Mouse (Mus musculus): ENCODE results near the gene Stk35. TPM values are rescaled to one million over a fixed set of nuclear protein-coding genes. Genes with fewer than 3 reads are reported as not detected.
"Not testable (repeated sequence)": the region's sequence is repeated elsewhere in the genome, so short reads cannot be mapped to it uniquely, and the experiment has no call there.

The Stk35 gene
- total and polyA plus RNA-seq, 2 experiments from 2014 or later, result 4.4 to 14.8 TPM

GRCm38 (mm10) chr2:129832993-129833392 is 32.7 kb downstream of the Stk35 start:
- Histone ChIP-seq H3K27ac (ENCODE audit: low read depth, low read length) (no peak overlapping the region), H3K4me2 (ENCODE audit: low read depth) (no peak overlapping the region), H3K4me3 (ENCODE audit: low read depth, low read length) (no peak overlapping the region), H3K27me3 (ENCODE audit: insufficient read depth, low read length) (no peaks in the 10 kb centered on the region), H3K36me3 (ENCODE audit: insufficient read depth) (peaks cover 31% of the 10 kb centered on the region), H3K9me3 (ENCODE audit: low read length) (no peaks in the 10 kb centered on the region), H3K4me1 (ENCODE audit: insufficient read depth) (no peaks in the 10 kb centered on the region), H3K9ac (no peak overlapping the region)
- WGBS, result 90% methylated on average over 4 of the region's 4 CpGs
- no peak for DNase-seq
- ATAC-seq, result no peak
- TF ChIP-seq CTCF (IDR thresholded peaks at IDR 0.05; ENCODE audit: low read depth), result no peak

GRCm38 (mm10) chr2:129834221-129834620 is 33.9 kb downstream of the Stk35 start:
- peaks cover 19% of the 10 kb centered on the region for H3K36me3 ChIP-seq (ENCODE audit: insufficient read depth)
- no peaks in the 10 kb centered on the region for H3K4me1 ChIP-seq (ENCODE audit: insufficient read depth)
- no peak overlapping the region for H3K9ac ChIP-seq
- no peak overlapping the region for H3K27ac ChIP-seq (ENCODE audit: low read depth, low read length)
- no peak for DNase-seq
- 92% methylated on average over 1 of the region's 1 CpGs for WGBS
- H3K4me3 ChIP-seq (ENCODE audit: low read depth, low read length), result no peak overlapping the region
- H3K4me2 ChIP-seq (ENCODE audit: low read depth), result no peak overlapping the region
- no peaks in the 10 kb centered on the region for H3K27me3 ChIP-seq (ENCODE audit: insufficient read depth, low read length)
- no peaks in the 10 kb centered on the region for H3K9me3 ChIP-seq (ENCODE audit: low read length)
- no peak for ATAC-seq
- TF ChIP-seq CTCF (IDR thresholded peaks at IDR 0.05; ENCODE audit: low read depth), result no peak

GRCm38 (mm10) chr2:129834881-129835280 is 34.6 kb downstream of the Stk35 start:
- ATAC-seq, result no peak
- 81% methylated on average over 6 of the region's 6 CpGs for WGBS
- H3K9ac ChIP-seq, result no peak overlapping the region

GRCm38 (mm10) chr2:129836921-129837320 is 36.6 kb downstream of the Stk35 start:
- no peak overlapping the region for H3K4me2 ChIP-seq (ENCODE audit: low read depth)
- no peak overlapping the region for H3K27ac ChIP-seq (ENCODE audit: low read depth, low read length)
- no peaks in the 10 kb centered on the region for H3K36me3 ChIP-seq (ENCODE audit: insufficient read depth)
- H3K9ac ChIP-seq, result no peak overlapping the region
- no peak overlapping the region for H3K4me3 ChIP-seq (ENCODE audit: low read depth, low read length)
- 21% methylated on average over 1 of the region's 1 CpGs for WGBS
- TF ChIP-seq CTCF (IDR thresholded peaks at IDR 0.05; ENCODE audit: low read depth), result no peak
- H3K4me1 ChIP-seq (ENCODE audit: insufficient read depth), result no peaks in the 10 kb centered on the region
- H3K27me3 ChIP-seq (ENCODE audit: insufficient read depth, low read length), result no peaks in the 10 kb centered on the region
- DNase-seq, result no peak
- H3K9me3 ChIP-seq (ENCODE audit: low read length), result no peaks in the 10 kb centered on the region
- no peak for ATAC-seq

More at GRCm38 (mm10) chr2:129834881-129835280, 34.6 kb downstream of the Stk35 start:
- Histone ChIP-seq H3K4me1 (ENCODE audit: insufficient read depth) (no peaks in the 10 kb centered on the region), H3K27me3 (ENCODE audit: insufficient read depth, low read length) (no peaks in the 10 kb centered on the region), H3K27ac (ENCODE audit: low read depth, low read length) (no peak overlapping the region), H3K9me3 (ENCODE audit: low read length) (no peaks in the 10 kb centered on the region), H3K4me2 (ENCODE audit: low read depth) (no peak overlapping the region), H3K4me3 (ENCODE audit: low read depth, low read length) (no peak overlapping the region), H3K36me3 (ENCODE audit: insufficient read depth) (peaks cover 12% of the 10 kb centered on the region)
- DNase-seq, result no peak
- TF ChIP-seq CTCF (IDR thresholded peaks at IDR 0.05; ENCODE audit: low read depth), result no peak

- DNase-seq (no peak), ATAC-seq (no peak)
- H3K4me3 ChIP-seq (ENCODE audit: low read depth, low read length), result no peak overlapping the region
- no peak overlapping the region for H3K4me2 ChIP-seq (ENCODE audit: low read depth)
- no peak for TF ChIP-seq CTCF (IDR thresholded peaks at IDR 0.05; ENCODE audit: low read depth)
- WGBS, result 85% methylated on average over 1 of the region's 1 CpGs
- no peaks in the 10 kb centered on the region for H3K4me1 ChIP-seq (ENCODE audit: insufficient read depth)
- H3K27ac ChIP-seq (ENCODE audit: low read depth, low read length), result no peak overlapping the region
- H3K36me3 ChIP-seq (ENCODE audit: insufficient read depth), result no peaks in the 10 kb centered on the region
- H3K9me3 ChIP-seq (ENCODE audit: low read length), result no peaks in the 10 kb centered on the region
- no peak overlapping the region for H3K9ac ChIP-seq
- no peaks in the 10 kb centered on the region for H3K27me3 ChIP-seq (ENCODE audit: insufficient read depth, low read length)
These were observed 38.0 kb downstream of the Stk35 start for GRCm38 (mm10) chr2:129838321-129838720.

GRCm38 (mm10) chr2:129845826-129846225 is 45.5 kb downstream of the Stk35 start:
- no peak for TF ChIP-seq CTCF (IDR thresholded peaks at IDR 0.05; ENCODE audit: low read depth)
- Histone ChIP-seq H3K27me3 (ENCODE audit: insufficient read depth, low read length) (no peaks in the 10 kb centered on the region), H3K9ac (no peak overlapping the region), H3K27ac (ENCODE audit: low read depth, low read length) (no peak overlapping the region), H3K36me3 (ENCODE audit: insufficient read depth) (no peaks in the 10 kb centered on the region), H3K4me3 (ENCODE audit: low read depth, low read length) (no peak overlapping the region), H3K4me1 (ENCODE audit: insufficient read depth) (no peaks in the 10 kb centered on the region), H3K4me2 (ENCODE audit: low read depth) (no peak overlapping the region), H3K9me3 (ENCODE audit: low read length) (no peaks in the 10 kb centered on the region)
- ATAC-seq (no peak), DNase-seq (no peak)
- 64% methylated on average over 3 of the region's 3 CpGs for WGBS

GRCm38 (mm10) chr2:129846501-129846900 is 46.2 kb downstream of the Stk35 start:
- DNase-seq (no peak), ATAC-seq (no peak)
- TF ChIP-seq CTCF (IDR thresholded peaks at IDR 0.05; ENCODE audit: low read depth), result no peak
- H3K4me3 ChIP-seq (ENCODE audit: low read depth, low read length), result no peak overlapping the region
- H3K4me1 ChIP-seq (ENCODE audit: insufficient read depth), result no peaks in the 10 kb centered on the region
- H3K27me3 ChIP-seq (ENCODE audit: insufficient read depth, low read length), result no peaks in the 10 kb centered on the region
- 89% methylated on average over 2 of the region's 2 CpGs for WGBS
- H3K4me2 ChIP-seq (ENCODE audit: low read depth), result no peak overlapping the region
- no peak overlapping the region for H3K9ac ChIP-seq
- no peaks in the 10 kb centered on the region for H3K36me3 ChIP-seq (ENCODE audit: insufficient read depth)
- H3K27ac ChIP-seq (ENCODE audit: low read depth, low read length), result no peak overlapping the region
- no peaks in the 10 kb centered on the region for H3K9me3 ChIP-seq (ENCODE audit: low read length)

GRCm38 (mm10) chr2:129849078-129849477 is 48.8 kb downstream of the Stk35 start:
- H3K9me3 ChIP-seq (ENCODE audit: low read length); DNase-seq; H3K4me1 ChIP-seq (ENCODE audit: insufficient read depth); H3K4me2 ChIP-seq (ENCODE audit: low read depth); H3K27ac ChIP-seq (ENCODE audit: low read depth, low read length); H3K4me3 ChIP-seq (ENCODE audit: low read depth, low read length); H3K27me3 ChIP-seq (ENCODE audit: insufficient read depth, low read length); ATAC-seq; H3K9ac ChIP-seq; H3K36me3 ChIP-seq (ENCODE audit: insufficient read depth): not testable (repeated sequence)
- 87% methylated on average over 3 of the region's 3 CpGs for WGBS
- 0 out of 2 replicates have a peak, but pooled peaks have one; percentile 5 for TF ChIP-seq CTCF (IDR thresholded peaks at IDR 0.05; ENCODE audit: low read depth)

Data from forebrain, postnatal 0 days (tissue).